Mouse (Mus musculus) B cell, adult 2 months (primary cell): ENCODE measurements at regions not wholly inside any gene's neighbourhood (a gene's known extent, or its start where the extent isn't known, plus 50 kb on each side); places are given as distances from the start of the nearest gene placed in this dataset.

Experiments used
- DNase-seq, 2 experiments: peaks; one replicate each; pipeline ENCODE4 v3.0.0; 2022

DNA sequence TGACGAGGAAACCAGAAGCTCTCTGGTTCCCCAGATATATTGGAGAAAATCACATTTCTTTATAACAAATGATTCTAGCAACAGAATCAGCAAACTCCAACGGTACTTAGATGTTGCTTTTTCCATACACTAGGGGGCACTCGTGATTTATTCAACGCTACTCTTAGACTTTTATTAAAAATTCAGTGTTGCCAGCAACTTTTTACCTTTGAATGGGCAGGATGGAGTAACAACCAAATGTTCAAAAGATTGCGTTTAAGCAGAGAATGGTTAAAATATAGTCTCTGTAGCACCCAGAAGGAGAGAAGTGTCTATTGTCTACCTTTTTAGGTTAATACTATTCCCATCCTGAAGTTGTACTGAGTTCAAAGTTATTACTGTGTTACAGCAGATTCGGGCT is 715.4 kb upstream of the Cblb start:
- DNase-seq: peak; percentile 40 to 48

DNA sequence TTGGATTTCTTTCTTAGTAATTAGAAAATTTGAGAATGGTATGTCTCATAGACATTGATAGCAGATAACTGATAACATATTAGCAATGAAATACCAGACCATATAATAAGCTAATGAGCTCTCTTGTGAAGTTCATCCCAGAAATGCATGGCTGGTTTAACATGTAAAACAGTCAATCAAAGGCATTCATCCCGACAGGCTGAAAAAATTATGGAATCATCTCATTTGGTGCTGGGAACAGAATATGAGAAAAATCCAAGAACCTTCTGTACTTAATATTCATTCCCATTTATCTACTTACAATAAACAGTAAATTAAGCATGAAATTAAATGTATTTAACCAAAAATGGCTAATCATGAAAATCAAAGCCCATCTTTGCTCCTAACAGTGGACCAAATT is 698.8 kb upstream of the Cblb start:
- DNase-seq: no peak

DNA sequence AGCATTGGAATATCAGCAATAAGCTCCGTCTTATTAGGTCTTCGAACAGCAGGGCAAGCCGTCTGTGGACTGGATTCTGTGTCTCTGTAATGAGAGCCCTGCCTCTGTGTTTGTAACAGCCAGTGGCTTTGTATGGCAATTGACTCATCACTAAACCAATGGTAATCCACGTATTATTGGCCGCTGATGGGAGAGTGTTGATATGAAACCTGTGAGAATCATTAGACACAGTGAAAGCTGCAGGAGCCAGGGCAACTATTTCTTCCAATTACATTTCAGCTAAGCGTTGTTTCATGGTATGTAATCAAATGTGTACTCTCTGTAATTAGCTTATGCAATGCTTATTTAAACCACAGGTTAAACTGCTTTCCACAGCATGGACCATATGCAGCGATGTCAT is 696.1 kb upstream of the Cblb start:
- no peak for DNase-seq

DNA sequence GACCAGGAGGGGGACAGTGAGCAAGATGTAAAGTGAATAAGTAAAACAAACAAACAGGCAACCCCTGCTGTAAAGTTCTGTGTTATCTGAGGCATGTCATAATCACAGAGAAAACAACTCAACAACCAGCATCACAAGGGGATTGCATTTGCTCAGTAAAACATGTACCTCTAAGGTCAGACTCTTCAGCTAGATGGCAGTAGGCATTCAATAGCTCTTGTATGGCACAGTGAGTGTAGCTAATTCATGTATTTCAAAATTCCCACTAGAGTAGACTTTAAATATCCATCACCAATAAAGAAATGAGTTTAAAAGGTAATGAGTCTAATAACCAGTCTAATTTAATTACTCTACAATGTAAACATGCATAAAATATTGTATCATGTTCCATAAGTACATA is 683.9 kb upstream of the Cblb start:
- no peak for DNase-seq

DNA sequence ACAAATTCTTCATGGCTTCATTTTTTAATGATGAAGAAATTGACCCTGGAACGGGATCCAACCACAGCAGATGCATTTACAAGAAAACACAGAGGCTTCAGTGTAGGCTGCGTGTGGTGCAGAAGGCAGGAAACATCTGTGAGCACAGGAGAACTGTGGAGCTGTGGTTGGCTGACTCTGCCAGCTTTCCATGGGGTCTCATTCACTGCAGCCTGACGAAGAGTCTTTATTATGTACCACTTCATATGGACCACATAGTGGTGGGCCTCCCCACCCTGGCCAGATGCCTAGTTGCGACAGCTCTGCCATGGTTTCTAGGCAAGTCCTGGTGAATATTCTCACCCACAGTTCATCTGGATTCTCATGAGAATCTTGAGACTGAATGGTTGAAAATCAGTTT is 678.9 kb upstream of the Cblb start:
- no peak for DNase-seq

DNA sequence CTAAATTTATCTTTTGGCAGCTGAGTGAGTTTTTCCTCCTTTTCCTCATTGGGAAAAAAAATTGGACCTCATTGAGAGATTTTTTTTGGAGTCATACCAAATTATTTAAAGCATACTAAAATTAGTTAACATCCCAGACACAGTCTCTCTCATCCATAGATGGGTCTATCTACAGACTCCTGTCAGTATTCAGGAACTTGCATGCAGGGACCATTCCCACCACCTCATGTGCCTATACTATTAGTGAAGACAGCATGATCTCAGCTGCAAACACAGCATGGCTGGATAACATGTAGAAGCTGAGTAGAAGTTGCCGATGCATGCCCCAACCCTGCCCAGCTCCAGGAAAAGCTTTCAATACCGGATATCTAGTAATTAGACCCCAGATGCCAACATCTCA is 677.2 kb upstream of the Cblb start:
- DNase-seq: no peak

DNA sequence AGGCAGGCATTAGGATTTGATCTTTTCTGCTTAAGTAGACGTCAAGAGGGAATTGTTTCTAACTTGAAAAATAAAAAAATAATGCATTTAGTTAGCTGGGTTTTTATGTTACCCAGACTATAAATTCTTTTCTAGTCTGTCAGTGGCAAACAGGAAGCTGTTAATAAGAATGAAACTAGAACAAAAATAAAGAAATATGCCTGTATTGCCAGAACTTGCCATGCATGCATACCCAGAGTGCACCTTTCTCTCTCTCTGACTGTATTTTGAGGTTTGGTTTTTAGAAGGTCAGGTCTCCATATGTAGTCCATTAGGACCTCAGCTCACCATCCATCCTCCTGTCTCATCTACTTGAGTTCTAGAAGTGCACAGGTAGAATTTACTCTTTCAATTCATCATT is 661.0 kb upstream of the Cblb start:
- DNase-seq: no peak

DNA sequence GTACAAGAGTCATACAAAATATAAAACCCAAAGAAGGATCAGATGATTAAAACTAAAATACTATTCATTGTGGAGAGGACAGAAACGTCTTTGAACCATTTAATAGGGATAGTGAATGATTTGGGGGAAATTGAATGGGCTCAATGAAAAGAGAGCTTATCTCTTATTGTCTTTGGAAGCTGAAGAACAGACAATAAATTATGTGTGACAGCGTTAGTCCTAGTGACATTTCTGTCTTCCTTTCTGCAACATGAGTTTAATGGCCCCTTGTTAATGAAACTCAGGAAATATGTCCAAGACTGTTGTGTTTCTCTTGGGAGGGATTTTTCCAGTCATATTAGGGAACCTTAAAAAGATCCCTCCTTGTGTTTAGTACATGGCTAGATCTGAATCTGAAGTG is 644.6 kb upstream of the Cblb start:
- DNase-seq: no peak

DNA sequence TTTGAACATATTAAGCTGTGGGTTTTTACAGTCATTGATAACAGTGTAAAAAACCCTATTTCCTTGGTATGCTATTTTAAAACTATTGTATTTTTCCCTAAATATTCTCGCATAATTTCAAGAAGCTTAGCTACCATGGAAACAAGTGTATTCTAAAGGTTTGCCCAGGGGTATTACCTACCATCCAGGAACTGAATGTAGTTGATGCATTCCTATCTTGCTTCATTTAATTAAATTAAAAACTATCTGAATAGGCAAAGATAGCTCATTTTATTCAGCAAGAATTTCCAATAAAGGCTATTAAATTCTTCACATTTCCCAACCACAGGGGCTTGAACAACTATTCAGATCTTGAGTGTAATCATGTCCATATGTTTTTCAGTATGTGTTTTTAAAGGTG is 643.5 kb upstream of the Cblb start:
- DNase-seq: no peak

DNA sequence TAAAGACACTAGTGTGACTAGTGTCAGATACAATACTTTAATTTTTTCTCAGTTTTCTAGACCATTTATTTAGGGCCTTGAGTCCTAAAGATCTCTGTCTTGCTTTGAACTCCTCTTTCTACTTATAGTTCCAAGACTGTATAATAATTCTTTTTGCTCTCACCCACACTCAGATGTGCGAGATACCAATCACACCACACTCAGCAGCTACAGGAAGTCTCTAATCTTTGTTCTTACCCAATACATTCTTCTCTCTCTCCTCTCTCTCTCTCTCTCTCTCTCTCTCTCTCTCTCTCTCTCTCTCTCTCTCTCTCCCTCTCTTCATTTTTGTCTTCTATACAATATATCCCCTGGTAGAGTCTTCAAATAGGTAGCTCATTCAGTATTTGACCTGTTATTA is 637.2 kb upstream of the Cblb start:
- no peak for DNase-seq
